Mouse (Mus musculus): Measurements from ENCODE around the gene Ucn3.
"Not testable (repeated sequence)": the region's sequence is repeated elsewhere in the genome, so short reads cannot be mapped to it uniquely, and the experiment has no call there.

The Ucn3 gene

GRCm38 (mm10) chr13:3945249-3945648 is at the start of gene Ucn3:
TSS of gene Ucn3 (minus strand) at chr13:3945349.
- DNase-seq (ENCODE audit: low read depth, low spot score) = no peak

- no peak for DNase-seq (ENCODE audit: low read depth, low spot score)
Observed at GRCm38 (mm10) chr13:3992081-3992480, 46.9 kb upstream of the Ucn3 start.

GRCm38 (mm10) chr13:3968849-3969248 is 23.7 kb upstream of the Ucn3 start:
- no peak for DNase-seq (ENCODE audit: low read depth, low spot score)

- DNase-seq (ENCODE audit: low read depth, low spot score) = no peak
Observed at GRCm38 (mm10) chr13:3951198-3951914, 6.2 kb upstream of the Ucn3 start.

GRCm38 (mm10) chr13:3949477-3949876 is 4.3 kb upstream of the Ucn3 start:
- DNase-seq (ENCODE audit: low read depth, low spot score) = no peak

- no peak for DNase-seq (ENCODE audit: low read depth, low spot score)
Observed at GRCm38 (mm10) chr13:3947267-3947666, 2.1 kb upstream of the Ucn3 start.

GRCm38 (mm10) chr13:3944699-3945098 is 450 bp downstream of the Ucn3 start:
- DNase-seq (ENCODE audit: low read depth, low spot score) = no peak

- DNase-seq (ENCODE audit: low read depth, low spot score) = no peak
Observed at GRCm38 (mm10) chr13:3926046-3926445, 19.1 kb downstream of the Ucn3 start.

GRCm38 (mm10) chr13:3925632-3926031 is 19.5 kb downstream of the Ucn3 start:
- no peak for DNase-seq (ENCODE audit: low read depth, low spot score)

- no peak for DNase-seq (ENCODE audit: low read depth, low spot score)
Observed at GRCm38 (mm10) chr13:3924483-3924882, 20.7 kb downstream of the Ucn3 start.

GRCm38 (mm10) chr13:3917571-3918311 is 27.4 kb downstream of the Ucn3 start, which contains the start of the genes Net1 and Tubal3:
TSS of gene Net1 (minus strand) at chr13:3918220.
TSS of gene Tubal3 (plus strand) at chr13:3918274.
- peak; percentile 75 for DNase-seq (ENCODE audit: low read depth, low spot score)

GRCm38 (mm10) chr13:3913504-3913903 is 31.6 kb downstream of the Ucn3 start:
- DNase-seq (ENCODE audit: low read depth, low spot score) = no peak

GRCm38 (mm10) chr13:3910356-3910755 is 34.8 kb downstream of the Ucn3 start:
- no peak for DNase-seq (ENCODE audit: low read depth, low spot score)

- DNase-seq (ENCODE audit: low read depth, low spot score) = no peak
Observed at GRCm38 (mm10) chr13:3908262-3908661, 36.9 kb downstream of the Ucn3 start.

GRCm38 (mm10) chr13:3907151-3907696 is 37.9 kb downstream of the Ucn3 start:
- DNase-seq (ENCODE audit: low read depth, low spot score) = no peak

GRCm38 (mm10) chr13:3899301-3899700 is 45.8 kb downstream of the Ucn3 start:
- no peak for DNase-seq (ENCODE audit: low read depth, low spot score)

GRCm38 (mm10) chr13:3898202-3898601 is 46.9 kb downstream of the Ucn3 start:
- not testable (repeated sequence) for DNase-seq (ENCODE audit: low read depth, low spot score)

- DNase-seq (ENCODE audit: low read depth, low spot score) = peak; percentile 56
Observed at GRCm38 (mm10) chr13:3896913-3897312, 48.2 kb downstream of the Ucn3 start.

GRCm38 (mm10) chr13:3896032-3896431 is 49.1 kb downstream of the Ucn3 start:
- no peak for DNase-seq (ENCODE audit: low read depth, low spot score)

- DNase-seq (ENCODE audit: low read depth, low spot score) = no peak
Observed at GRCm38 (mm10) chr13:3895397-3895980, 49.7 kb downstream of the Ucn3 start.

GRCm38 (mm10) chr13:3894549-3894948 is 50.6 kb downstream of the Ucn3 start:
- no peak for DNase-seq (ENCODE audit: low read depth, low spot score)

GRCm38 (mm10) chr13:3893126-3893734 is 51.9 kb downstream of the Ucn3 start:
- DNase-seq (ENCODE audit: low read depth, low spot score) = peak; percentile 88
